Mouse (Mus musculus) heart, embryonic 12.5 days (tissue): ENCODE measurements around the gene Olfr1128. TPM values are rescaled to one million over a fixed set of nuclear protein-coding genes. Genes with fewer than 3 reads are reported as not detected.

ENCODE experiments used
- polyA plus RNA-seq: library from polyadenylated mRNA; unstranded; fragments of >200 nt; fragmentation: Nextera tagmentation; extraction: Ambion mirVana; gene quantifications from 2 replicates; pipeline ENCODE4 v1.2.1, GENCODE M21; 2016

The Olfr1128 gene
- polyA plus RNA-seq, 1 experiment from 2014 or later, result not detected

Other genes with a start within 250 kb of the Olfr1128 start
- gene Olfr1118, start 238.0 kb downstream of the Olfr1128 start, polyA plus RNA-seq, result not detected in 2 replicates
- not detected in 2 replicates for gene Olfr1120, start 190.7 kb downstream of the Olfr1128 start, polyA plus RNA-seq
- not detected in 2 replicates for gene Olfr1121, start 175.6 kb downstream of the Olfr1128 start, polyA plus RNA-seq
- not detected in 2 replicates for gene Olfr1122, start 159.7 kb downstream of the Olfr1128 start, polyA plus RNA-seq
- not detected in 2 replicates for gene Olfr1123, start 128.9 kb downstream of the Olfr1128 start, polyA plus RNA-seq
- gene Olfr1124, start 115.3 kb downstream of the Olfr1128 start, polyA plus RNA-seq, result not detected in 2 replicates
- not detected in 2 replicates for gene Olfr1126, start 91.6 kb downstream of the Olfr1128 start, polyA plus RNA-seq
- gene Pramel7, start 48.4 kb downstream of the Olfr1128 start, polyA plus RNA-seq, result not detected in 2 replicates
- gene Pramel6, start 39.0 kb downstream of the Olfr1128 start, polyA plus RNA-seq, result not detected in 2 replicates
- gene Olfr153, start 13.7 kb downstream of the Olfr1128 start, polyA plus RNA-seq, result not detected in 2 replicates
- not detected in 2 replicates for gene Olfr1129, start 28.4 kb upstream of the Olfr1128 start, polyA plus RNA-seq
- gene Olfr1130, start 60.7 kb upstream of the Olfr1128 start, polyA plus RNA-seq, result not detected in 2 replicates
- not detected in 2 replicates for gene Olfr1131, start 81.6 kb upstream of the Olfr1128 start, polyA plus RNA-seq
- gene Olfr1132, start 92.0 kb upstream of the Olfr1128 start, polyA plus RNA-seq, result not detected in 2 replicates
- not detected in 2 replicates for gene Olfr1133, start 101.8 kb upstream of the Olfr1128 start, polyA plus RNA-seq
- gene Olfr1134, start 112.9 kb upstream of the Olfr1128 start, polyA plus RNA-seq, result not detected in 2 replicates
- not detected in 2 replicates for gene Olfr1135, start 128.1 kb upstream of the Olfr1128 start, polyA plus RNA-seq
- gene Olfr1136, start 148.4 kb upstream of the Olfr1128 start, polyA plus RNA-seq, result not detected in 2 replicates
- gene Olfr1137, start 167.6 kb upstream of the Olfr1128 start, polyA plus RNA-seq, result not detected in 2 replicates
- not detected in 2 replicates for gene Olfr1138, start 194.4 kb upstream of the Olfr1128 start, polyA plus RNA-seq
- not detected in 2 replicates for gene Olfr1140, start 198.2 kb upstream of the Olfr1128 start, polyA plus RNA-seq
- gene Olfr1141, start 208.4 kb upstream of the Olfr1128 start, polyA plus RNA-seq, result not detected in 2 replicates
- not detected in 2 replicates for gene Olfr152, start 233.9 kb upstream of the Olfr1128 start, polyA plus RNA-seq